In genomic region chr8:11315179-11315943, GRCm38 (mm10) we compare ENCODE assay signal across 13 mouse cellular contexts. TPM values are rescaled to one million over a fixed set of nuclear protein-coding genes. Genes with fewer than 3 reads are reported as not detected.
DNase-seq lines count a peak whose midpoint lies in the region; ATAC-seq and TF ChIP-seq lines count a peak whose summit lies in the region.
"Had no signal": no experiment of that assay in that cellular context is flagged by ENCODE, and none has a peak within 500 bp of the region (broad histone marks: within the 10 kb centered on the region; RNA-seq: fewer than 3 reads in every experiment).

No protein-coding gene starts in this region.

- H3K27ac ChIP-seq in heart, embryonic 13.5 days (replicated peaks) = no peak overlapping the region
- no peak overlapping the region for H3K27ac ChIP-seq in lung, embryonic 16.5 days (ENCODE audit: low read length)
- peak overlapping the region; percentile 6; the same call in 1 of the 2 replicates for H3K27ac ChIP-seq in heart, postnatal 0 days (ENCODE audit: low read depth)
- no peak overlapping the region for H3K27ac ChIP-seq in neural tube, embryonic 15.5 days (replicated peaks)
- H3K27ac ChIP-seq in liver, postnatal 0 days (ENCODE audit: low read depth) = no peak overlapping the region
- H3K27ac ChIP-seq: liver, embryonic 15.5 days had no signal

- intact Hi-C loops in left cerebral cortex, postnatal 4 days (cut with DNase I) = no loop called here

- no peaks in the 10 kb centered on the region for H3K9me3 ChIP-seq in heart, embryonic 13.5 days
- H3K9me3 ChIP-seq in lung, embryonic 16.5 days (ENCODE audit: control insufficient read depth, low read length) = no peaks in the 10 kb centered on the region
- H3K9me3 ChIP-seq in heart, postnatal 0 days (replicated peaks; ENCODE audit: control insufficient read depth, low read length) = no peaks in the 10 kb centered on the region
- no peaks in the 10 kb centered on the region for H3K9me3 ChIP-seq in neural tube, embryonic 15.5 days (replicated peaks)
- H3K9me3 ChIP-seq in liver, postnatal 0 days (ENCODE audit: low read length) = no peaks in the 10 kb centered on the region
- H3K9me3 ChIP-seq: liver, embryonic 15.5 days had no signal

- no peaks in the 10 kb centered on the region for H3K27me3 ChIP-seq in heart, embryonic 13.5 days (replicated peaks)
- no peaks in the 10 kb centered on the region for H3K27me3 ChIP-seq in lung, embryonic 16.5 days (ENCODE audit: control insufficient read depth, insufficient read depth, low read depth, low read length)
- no peaks in the 10 kb centered on the region for H3K27me3 ChIP-seq in heart, postnatal 0 days (ENCODE audit: control insufficient read depth, insufficient read depth, low read length)
- H3K27me3 ChIP-seq in neural tube, embryonic 15.5 days (replicated peaks) = peaks cover 55% of the 10 kb centered on the region
- H3K27me3 ChIP-seq in liver, postnatal 0 days (ENCODE audit: insufficient read depth, low read length) = peaks cover 26% of the 10 kb centered on the region

- peaks cover 57% of the 10 kb centered on the region for H3K4me1 ChIP-seq in heart, embryonic 13.5 days
- peaks cover 21% of the 10 kb centered on the region for H3K4me1 ChIP-seq in lung, embryonic 16.5 days (replicated peaks; ENCODE audit: control insufficient read depth, insufficient read depth, low read length)
- H3K4me1 ChIP-seq in heart, postnatal 0 days (ENCODE audit: control insufficient read depth, insufficient read depth) = peaks cover 54% of the 10 kb centered on the region
- peaks cover 28% of the 10 kb centered on the region for H3K4me1 ChIP-seq in neural tube, embryonic 15.5 days
- H3K4me1 ChIP-seq in liver, postnatal 0 days (ENCODE audit: insufficient read depth) = peaks cover 4% of the 10 kb centered on the region; the same call in 1 of the 2 replicates
- H3K4me1 ChIP-seq: liver, embryonic 15.5 days had no signal

- H3K9ac ChIP-seq in heart, embryonic 13.5 days = peak overlapping the region; percentile 98
- H3K9ac ChIP-seq in lung, embryonic 16.5 days (ENCODE audit: low read length) = no peak overlapping the region
- H3K9ac ChIP-seq in heart, postnatal 0 days (replicated peaks; ENCODE audit: low read depth, low read length) = no peak overlapping the region
- no peak overlapping the region for H3K9ac ChIP-seq in neural tube, embryonic 15.5 days (replicated peaks)
- H3K9ac ChIP-seq in liver, postnatal 0 days (replicated peaks) = no peak overlapping the region
- H3K9ac ChIP-seq: liver, embryonic 15.5 days had no signal

- peak overlapping the region; percentile 91 for H3K4me2 ChIP-seq in heart, embryonic 13.5 days
- H3K4me2 ChIP-seq in lung, embryonic 16.5 days (ENCODE audit: low read depth, low read length) = peak overlapping the region; percentile 74
- H3K4me2 ChIP-seq in heart, postnatal 0 days (ENCODE audit: low read depth, low read length) = peak overlapping the region; percentile 75
- H3K4me2 ChIP-seq in neural tube, embryonic 15.5 days = peak overlapping the region; percentile 27; the same call in 1 of the 2 replicates
- H3K4me2 ChIP-seq in liver, postnatal 0 days (ENCODE audit: low read depth, low read length) = no peak overlapping the region
- H3K4me2 ChIP-seq: liver, embryonic 15.5 days had no signal

- TF ChIP-seq CTCF in heart, postnatal 0 days (IDR thresholded peaks at IDR 0.05; ENCODE audit: low read depth) = no peak
- TF ChIP-seq CTCF in liver, postnatal 0 days (IDR thresholded peaks at IDR 0.05; ENCODE audit: low read depth) = no peak

- WGBS in heart, embryonic 13.5 days = 64% methylated on average over 16 of the region's 16 CpGs
- WGBS in lung, embryonic 16.5 days = 73% methylated on average over 16 of the region's 16 CpGs
- 57% methylated on average over 16 of the region's 16 CpGs for WGBS in heart, postnatal 0 days
- WGBS in neural tube, embryonic 15.5 days = 73% methylated on average over 16 of the region's 16 CpGs
- WGBS in liver, postnatal 0 days (ENCODE audit: insufficient replicate concordance) = 74% methylated on average over 16 of the region's 16 CpGs

- DNase-seq in heart, postnatal 4 days = no peak
- DNase-seq in lung, postnatal 10 days = no peak
- no peak for DNase-seq in heart, postnatal 0 days (ENCODE audit: low spot score)
- no peak for DNase-seq in liver, postnatal 0 days
- no peak for DNase-seq in left cerebral cortex, postnatal 4 days
- DNase-seq: cerebellum, postnatal 36 days; right cerebral cortex, postnatal 25 days had no signal

- no peak for TF ChIP-seq EP300 in heart, postnatal 0 days (IDR thresholded peaks at IDR 0.05; ENCODE audit: low read depth)
- no peak for TF ChIP-seq EP300 in liver, postnatal 0 days (IDR thresholded peaks at IDR 0.05; ENCODE audit: low read depth)

- H3K4me3 ChIP-seq in heart, embryonic 13.5 days = peak overlapping the region; percentile 84
- peak overlapping the region; percentile 11 for H3K4me3 ChIP-seq in lung, embryonic 16.5 days (ENCODE audit: low read length)
- peak overlapping the region; percentile 83 for H3K4me3 ChIP-seq in heart, postnatal 0 days (ENCODE audit: low read depth, low read length)
- H3K4me3 ChIP-seq in neural tube, embryonic 15.5 days (replicated peaks) = no peak overlapping the region
- no peak overlapping the region for H3K4me3 ChIP-seq in liver, postnatal 0 days (ENCODE audit: low read depth, low read length)
- H3K4me3 ChIP-seq: liver, embryonic 15.5 days had no signal

- ATAC-seq in heart, embryonic 13.5 days (ENCODE audit: extremely low read depth, insufficient number of reproducible peaks, low FRiP score, low TSS enrichment) = no peak
- ATAC-seq in lung, embryonic 16.5 days (ENCODE audit: low read depth) = no peak
- no peak for ATAC-seq in heart, postnatal 0 days (ENCODE audit: insufficient read depth, low read depth)
- no peak for ATAC-seq in neural tube, embryonic 15.5 days (ENCODE audit: low FRiP score)
- ATAC-seq in liver, postnatal 0 days = no peak
- ATAC-seq: CD4-positive, CD25-positive, alpha-beta regulatory T cell, adult 4 months; forebrain, embryonic 14.5 days had no signal

- H3K36me3 ChIP-seq in heart, embryonic 13.5 days = peaks cover 28% of the 10 kb centered on the region
- H3K36me3 ChIP-seq in lung, embryonic 16.5 days (ENCODE audit: control insufficient read depth, insufficient read depth, low read length) = no peaks in the 10 kb centered on the region
- H3K36me3 ChIP-seq in heart, postnatal 0 days (replicated peaks; ENCODE audit: control insufficient read depth, insufficient read depth, low read length) = peaks cover 25% of the 10 kb centered on the region
- H3K36me3 ChIP-seq in neural tube, embryonic 15.5 days = no peaks in the 10 kb centered on the region
- no peaks in the 10 kb centered on the region for H3K36me3 ChIP-seq in liver, postnatal 0 days (replicated peaks; ENCODE audit: insufficient read depth, low read length)
- H3K36me3 ChIP-seq: liver, embryonic 15.5 days had no signal

RNA-seq across cellular contexts. Expression of gene Col4a1, which starts 2.7 kb away (rescaled TPM):
- 164 TPM in 2 replicates for polyA plus RNA-seq in heart, embryonic 13.5 days (2015; fragmentation: Nextera tagmentation; extraction: Ambion mirVana)
- 1,000 to 10,000 TPM; 1,026 to 1,084 TPM for total RNA-seq in heart, postnatal 4 days (2021)
- polyA plus RNA-seq in lung, embryonic 16.5 days (2015; fragmentation: Nextera tagmentation; extraction: Ambion mirVana) = 368 and 370 TPM in 2 replicates
- 921 and 1,061 TPM in 2 replicates for total RNA-seq in heart, postnatal 0 days (2014; rRNA removed; ENCODE audit: low replicate concordance)
- 163 and 191 TPM in 2 replicates for polyA plus RNA-seq in heart, postnatal 0 days (2015; fragmentation: Nextera tagmentation; extraction: Ambion mirVana)
- 79.3 and 96.2 TPM in 2 replicates for polyA plus RNA-seq in neural tube, embryonic 15.5 days (2015; fragmentation: Nextera tagmentation; extraction: Ambion mirVana)
- 15.8 and 22.6 TPM in 2 replicates for polyA plus RNA-seq in liver, postnatal 0 days (2015; fragmentation: Nextera tagmentation; extraction: Ambion mirVana)
- 100 to 1,000 TPM; 142 TPM for total RNA-seq in left cerebral cortex, postnatal 4 days (2021)

RNA-seq across cellular contexts. Expression of gene Col4a2, which starts 2.8 kb away (rescaled TPM):
- 66.9 and 71.5 TPM in 2 replicates for polyA plus RNA-seq in heart, embryonic 13.5 days (2015; fragmentation: Nextera tagmentation; extraction: Ambion mirVana)
- 100 to 1,000 TPM; 558 to 588 TPM for total RNA-seq in heart, postnatal 4 days (2021)
- 113 and 117 TPM in 2 replicates for polyA plus RNA-seq in lung, embryonic 16.5 days (2015; fragmentation: Nextera tagmentation; extraction: Ambion mirVana)
- total RNA-seq in heart, postnatal 0 days (2014; rRNA removed; ENCODE audit: low replicate concordance) = 315 and 329 TPM in 2 replicates
- 87.7 and 98.5 TPM in 2 replicates for polyA plus RNA-seq in heart, postnatal 0 days (2015; fragmentation: Nextera tagmentation; extraction: Ambion mirVana)
- polyA plus RNA-seq in neural tube, embryonic 15.5 days (2015; fragmentation: Nextera tagmentation; extraction: Ambion mirVana) = 35.4 and 43.7 TPM in 2 replicates
- 8.0 and 9.7 TPM in 2 replicates for polyA plus RNA-seq in liver, postnatal 0 days (2015; fragmentation: Nextera tagmentation; extraction: Ambion mirVana)
- 10 to 100 TPM; 97.2 to 98.2 TPM for total RNA-seq in left cerebral cortex, postnatal 4 days (2021)
- polyA plus RNA-seq: CD4-positive, CD25-positive, alpha-beta regulatory T cell, adult 4 months had no signal

Comparison
In these comparisons a context has a peak if more than half of its experiments do, and no peak if none do; other contexts are left out.
1. H3K4me3 ChIP-seq: peak in heart, embryonic 13.5 days (single experiment), lung, embryonic 16.5 days (single experiment) and heart, postnatal 0 days (single experiment); none in neural tube, embryonic 15.5 days (single experiment) and liver, postnatal 0 days (single experiment).